In genomic region chr1:23490640-23491039, GRCm38 (mm10) we compare ENCODE assay signal across 9 mouse cellular contexts.
DNase-seq lines count a peak whose midpoint lies in the region; ATAC-seq and TF ChIP-seq lines count a peak whose summit lies in the region.
"Had no signal": no experiment of that assay in that cellular context is flagged by ENCODE, and none has a peak within 500 bp of the region (broad histone marks: within the 10 kb centered on the region; RNA-seq: fewer than 3 reads in every experiment).

No protein-coding gene starts in this region.

- ATAC-seq in midbrain, embryonic 16.5 days, result peak; percentile 93
- no peak for ATAC-seq in granulocyte monocyte progenitor cell, adult 5-6 weeks (replicated peaks; ENCODE audit: poor library complexity, severe bottlenecking)

- no peak overlapping the region for H3K9ac ChIP-seq in midbrain, embryonic 16.5 days (ENCODE audit: low read depth, low read length)
- H3K9ac ChIP-seq: embryonic facial prominence, embryonic 12.5 days; limb, embryonic 12.5 days had no signal

- no peaks in the 10 kb centered on the region for H3K27me3 ChIP-seq in cerebellum, adult 2 months (ENCODE audit: control insufficient read depth, insufficient read depth, low read length)
- H3K27me3 ChIP-seq in midbrain, embryonic 16.5 days (ENCODE audit: control insufficient read depth, insufficient read depth, low read depth, low read length), result no peaks in the 10 kb centered on the region
- H3K27me3 ChIP-seq: embryonic facial prominence, embryonic 12.5 days; limb, embryonic 12.5 days had no signal

- peak overlapping the region; percentile 39 for H3K4me2 ChIP-seq in midbrain, embryonic 16.5 days (ENCODE audit: low read length)
- H3K4me2 ChIP-seq: embryonic facial prominence, embryonic 12.5 days; limb, embryonic 12.5 days had no signal

- intact Hi-C loops in gastrocnemius, postnatal 14 days (cut with DNase I; ENCODE audit: low total_unique reads), result no loop called here

- peak; percentile 26 for DNase-seq in layer of hippocampus, adult 11-12 months (ENCODE audit: low spot score)
- DNase-seq in layer of hippocampus, adult 9-10 months (ENCODE audit: low spot score), result no peak
- DNase-seq in cerebellum, adult 2 months, result peak; percentile 46 to 61
- no peak for DNase-seq in gastrocnemius, postnatal 14 days

- H3K4me1 ChIP-seq in cerebellum, adult 2 months (ENCODE audit: control insufficient read depth, insufficient read depth, low read length), result peaks cover 3% of the 10 kb centered on the region; the same call in 1 of the 2 replicates
- no peaks in the 10 kb centered on the region for H3K4me1 ChIP-seq in cortical plate, adult 2 months (ENCODE audit: control insufficient read depth, insufficient read depth, low read length)
- H3K4me1 ChIP-seq in midbrain, embryonic 16.5 days (ENCODE audit: control insufficient read depth, insufficient read depth, low read length), result peaks cover 9% of the 10 kb centered on the region
- H3K4me1 ChIP-seq: embryonic facial prominence, embryonic 12.5 days; limb, embryonic 12.5 days had no signal

- peak overlapping the region; percentile 34 for H3K4me3 ChIP-seq in cerebellum, adult 2 months (replicated peaks; ENCODE audit: insufficient read depth, low read depth, low read length)
- H3K4me3 ChIP-seq in cortical plate, adult 2 months (ENCODE audit: insufficient read depth, low read length), result no peak overlapping the region
- H3K4me3 ChIP-seq in midbrain, embryonic 16.5 days (ENCODE audit: low read depth, low read length), result peak overlapping the region; percentile 11
- H3K4me3 ChIP-seq: embryonic facial prominence, embryonic 12.5 days; limb, embryonic 12.5 days had no signal

- TF ChIP-seq CTCF in cerebellum, adult 2 months (IDR thresholded peaks at IDR 0.05; ENCODE audit: borderline replicate concordance, insufficient read depth, low read depth, low read length), result 0 out of 2 replicates have a peak, but pooled peaks have one; percentile 21
- TF ChIP-seq CTCF in cortical plate, adult 2 months (IDR thresholded peaks at IDR 0.05; ENCODE audit: extremely low read depth, insufficient read depth, low read length), result 0 out of 2 replicates have a peak, but pooled peaks have one; percentile 3

- no peak for TF ChIP-seq POLR2A in cerebellum, adult 2 months (IDR thresholded peaks at IDR 0.05; ENCODE audit: borderline replicate concordance, insufficient read depth, low read length)
- TF ChIP-seq POLR2A in cortical plate, adult 2 months (IDR thresholded peaks at IDR 0.05; ENCODE audit: extremely low read depth, insufficient read depth, low read length), result no peak

- no peak overlapping the region for H3K27ac ChIP-seq in cerebellum, adult 2 months (ENCODE audit: insufficient read depth, low read length)
- no peak overlapping the region for H3K27ac ChIP-seq in cortical plate, adult 2 months (ENCODE audit: insufficient read depth, low read length)
- H3K27ac ChIP-seq in midbrain, embryonic 16.5 days (ENCODE audit: low read length), result no peak overlapping the region
- H3K27ac ChIP-seq: embryonic facial prominence, embryonic 12.5 days; limb, embryonic 12.5 days had no signal

- 0 out of 2 replicates have a peak, but pooled peaks cover 4% of the 10 kb centered on the region for H3K9me3 ChIP-seq in midbrain, embryonic 16.5 days (replicated peaks; ENCODE audit: control insufficient read depth, low read length, poor library complexity, severe bottlenecking)
- H3K9me3 ChIP-seq: embryonic facial prominence, embryonic 12.5 days; limb, embryonic 12.5 days had no signal

- H3K36me3 ChIP-seq in midbrain, embryonic 16.5 days (ENCODE audit: control insufficient read depth, insufficient read depth, low read length), result no peaks in the 10 kb centered on the region
- H3K36me3 ChIP-seq: embryonic facial prominence, embryonic 12.5 days; limb, embryonic 12.5 days had no signal

- 4% methylated on average over 10 of the region's 10 CpGs for WGBS in cerebellum, adult 2 months
- 35% methylated on average over 10 of the region's 10 CpGs for WGBS in midbrain, embryonic 16.5 days

Comparison
In these comparisons a context has a peak if more than half of its experiments do, and no peak if none do; other contexts are left out.
1. DNase-seq: peak in layer of hippocampus, adult 11-12 months (single experiment) and cerebellum, adult 2 months (2 of 2); none in layer of hippocampus, adult 9-10 months (single experiment) and gastrocnemius, postnatal 14 days (single experiment).